Mouse (Mus musculus) liver, embryonic 12.5 days (tissue): Measurements from ENCODE around the gene Fam8a1. TPM values are rescaled to one million over a fixed set of nuclear protein-coding genes. Genes with fewer than 3 reads are reported as not detected.
A peak's percentile ranks its signal among the peaks of the same experiment; 100 is the strongest.

Source experiments
- ATAC-seq: fragments of 200-750 bp; cut with Nextera tagmentation; 2 replicates; pipeline ENCODE4 v1.8.0; 2017; ENCODE audit warnings: moderate number of reproducible peaks, mild to moderate bottlenecking, moderate library complexity
- H3K27ac ChIP-seq: fragments of 300-500 bp; sonication (generic); 2 replicates; pipeline ENCODE4 v1.5.1; 2016; ENCODE audit warnings: mild to moderate bottlenecking
- H3K27me3 ChIP-seq: fragments of 300-500 bp; sonication (generic); replicated peaks from 2 replicates; pipeline ENCODE4 v1.6.1; 2016; ENCODE audit warnings: mild to moderate bottlenecking, moderate library complexity
- H3K36me3 ChIP-seq: fragments of 300-500 bp; sonication (generic); 2 replicates; pipeline ENCODE4 v1.6.1; 2016; ENCODE audit warnings: mild to moderate bottlenecking, moderate library complexity
- H3K4me1 ChIP-seq: fragments of 300-500 bp; sonication (generic); 2 replicates; pipeline ENCODE4 v1.6.1; 2016
- H3K4me2 ChIP-seq: fragments of 300-500 bp; sonication (generic); 2 replicates; pipeline ENCODE4 v1.6.1; 2016; ENCODE audit warnings: mild to moderate bottlenecking, moderate library complexity
- H3K4me3 ChIP-seq: fragments of 300-500 bp; sonication (generic); 2 replicates; pipeline ENCODE4 v1.5.1; 2016; ENCODE audit warnings: mild to moderate bottlenecking, moderate library complexity
- H3K9ac ChIP-seq: fragments of 300-500 bp; sonication (generic); 2 replicates; pipeline ENCODE4 v1.6.1; 2016; ENCODE audit warnings: mild to moderate bottlenecking, moderate library complexity
- H3K9me3 ChIP-seq: fragments of 300-500 bp; sonication (generic); replicated peaks from 2 replicates; pipeline ENCODE4 v1.6.1; 2016; ENCODE audit warnings: mild to moderate bottlenecking, moderate library complexity
- WGBS: fragments of 180-500 bp; shearing (Covaris S2); methylation state at CpG from one replicate; pipeline ENCODE4 v1.1.7; 2016; ENCODE audit not compliant: insufficient replicate concordance; 5-methylcytosine and 5-hydroxymethylcytosine counted together
- polyA plus RNA-seq: library from polyadenylated mRNA; unstranded; fragments of >200 nt; fragmentation: Nextera tagmentation; extraction: Ambion mirVana; gene quantifications from 2 replicates; pipeline ENCODE4 v1.2.1, GENCODE M21; 2016

Fam8a1 gene
- polyA plus RNA-seq, 1 experiment from 2014 or later = 7.0 TPM

DNA sequence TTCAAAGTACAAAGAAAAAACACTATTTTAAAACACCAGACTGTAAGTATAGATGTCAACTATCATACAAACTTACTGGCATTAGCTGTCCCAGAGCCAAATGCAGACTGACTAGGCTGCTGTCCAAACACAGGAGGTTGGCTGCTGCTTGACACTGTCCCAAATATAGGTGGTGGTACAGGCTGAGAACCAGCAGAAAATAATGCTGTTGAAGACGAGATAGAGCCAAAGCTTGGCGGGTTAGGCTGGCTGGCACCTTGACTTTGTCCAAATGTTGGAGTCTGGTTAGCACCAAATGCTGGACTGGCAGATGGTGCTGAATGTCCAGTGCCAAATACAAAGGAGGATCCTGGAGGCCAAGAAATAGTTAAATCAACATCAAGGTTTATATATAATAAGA is 13.6 kb downstream of the Fam8a1 start:
- H3K27ac ChIP-seq = no peak overlapping the region
- 81% methylated on average over 2 of the region's 2 CpGs for WGBS
- H3K4me1 ChIP-seq = no peaks in the 10 kb centered on the region

DNA sequence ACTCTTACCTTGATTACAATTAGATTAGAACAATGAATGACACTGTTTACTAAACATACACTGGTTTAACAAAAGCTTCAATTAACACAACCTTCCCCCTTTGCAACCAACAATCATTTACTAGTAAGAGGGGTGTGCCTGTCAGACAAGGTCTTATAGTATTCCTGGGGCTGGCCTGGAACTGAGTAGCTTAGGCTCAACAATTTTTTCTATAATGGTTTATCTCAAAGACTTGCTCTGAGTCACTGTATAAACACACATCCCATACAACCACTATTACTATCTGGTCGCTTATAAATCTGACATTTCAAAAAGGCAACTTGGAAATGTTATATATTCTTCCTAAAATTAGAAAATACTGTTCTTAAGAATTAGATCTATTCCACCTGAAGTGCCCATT is 14.0 kb downstream of the Fam8a1 start:
- ATAC-seq = no peak
- no peak overlapping the region for H3K4me3 ChIP-seq
- H3K9ac ChIP-seq = no peak overlapping the region
- H3K27me3 ChIP-seq = no peaks in the 10 kb centered on the region
- H3K4me2 ChIP-seq = no peak overlapping the region
- H3K36me3 ChIP-seq = peaks cover 92% of the 10 kb centered on the region
- H3K27ac ChIP-seq = no peak overlapping the region
- H3K4me1 ChIP-seq = no peaks in the 10 kb centered on the region
- H3K9me3 ChIP-seq = no peaks in the 10 kb centered on the region
- WGBS = 86% methylated on average over 1 of the region's 1 CpGs

More for the DNA sequence above, 13.6 kb downstream of the Fam8a1 start:
- ATAC-seq = no peak
- no peak overlapping the region for H3K4me2 ChIP-seq
- H3K9ac ChIP-seq = no peak overlapping the region
- H3K36me3 ChIP-seq = peaks cover 92% of the 10 kb centered on the region
- no peak overlapping the region for H3K4me3 ChIP-seq
- H3K9me3 ChIP-seq = no peaks in the 10 kb centered on the region
- no peaks in the 10 kb centered on the region for H3K27me3 ChIP-seq

DNA sequence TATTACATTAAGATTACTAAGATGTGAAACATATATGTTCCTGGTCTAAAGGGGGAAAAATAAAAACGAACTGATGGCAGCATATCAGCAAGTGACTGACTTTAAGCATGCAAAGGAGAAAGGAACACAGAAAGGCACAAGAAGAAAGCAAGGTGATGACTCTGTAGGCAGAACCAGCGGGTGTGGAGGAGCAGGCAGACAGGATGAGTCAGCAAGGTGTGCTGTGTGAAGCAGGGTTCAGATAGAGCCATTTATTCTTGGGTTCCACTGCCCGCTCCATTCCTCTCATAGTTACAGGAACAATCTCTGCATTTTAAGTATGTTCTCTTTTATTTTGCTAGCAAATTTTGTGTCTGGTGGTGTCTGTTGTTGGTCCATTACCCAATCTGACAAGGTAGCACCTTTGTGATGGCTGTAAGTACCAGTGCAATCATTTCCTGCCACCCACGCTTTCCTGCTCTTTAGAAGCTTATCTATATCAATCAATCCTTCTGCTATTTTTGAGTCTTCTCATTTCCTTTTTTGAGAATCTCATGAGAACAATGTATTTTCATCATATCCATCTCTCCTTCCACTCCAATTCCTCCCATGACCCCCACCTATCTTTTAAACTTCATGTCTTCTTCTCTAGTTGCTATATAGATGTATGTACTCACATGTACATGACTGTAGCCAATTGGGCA is 21.4 kb downstream of the Fam8a1 start:
- H3K9ac ChIP-seq = no peak overlapping the region
- H3K4me3 ChIP-seq = no peak overlapping the region
- H3K4me1 ChIP-seq = peaks cover 9% of the 10 kb centered on the region; the same call in 1 of the 2 replicates
- H3K36me3 ChIP-seq = peaks cover 94% of the 10 kb centered on the region
- no peak for ATAC-seq
- WGBS = 70% methylated on average over 4 of the region's 4 CpGs
- no peak overlapping the region for H3K27ac ChIP-seq
- no peak overlapping the region for H3K4me2 ChIP-seq
- H3K27me3 ChIP-seq = no peaks in the 10 kb centered on the region
- H3K9me3 ChIP-seq = no peaks in the 10 kb centered on the region

DNA sequence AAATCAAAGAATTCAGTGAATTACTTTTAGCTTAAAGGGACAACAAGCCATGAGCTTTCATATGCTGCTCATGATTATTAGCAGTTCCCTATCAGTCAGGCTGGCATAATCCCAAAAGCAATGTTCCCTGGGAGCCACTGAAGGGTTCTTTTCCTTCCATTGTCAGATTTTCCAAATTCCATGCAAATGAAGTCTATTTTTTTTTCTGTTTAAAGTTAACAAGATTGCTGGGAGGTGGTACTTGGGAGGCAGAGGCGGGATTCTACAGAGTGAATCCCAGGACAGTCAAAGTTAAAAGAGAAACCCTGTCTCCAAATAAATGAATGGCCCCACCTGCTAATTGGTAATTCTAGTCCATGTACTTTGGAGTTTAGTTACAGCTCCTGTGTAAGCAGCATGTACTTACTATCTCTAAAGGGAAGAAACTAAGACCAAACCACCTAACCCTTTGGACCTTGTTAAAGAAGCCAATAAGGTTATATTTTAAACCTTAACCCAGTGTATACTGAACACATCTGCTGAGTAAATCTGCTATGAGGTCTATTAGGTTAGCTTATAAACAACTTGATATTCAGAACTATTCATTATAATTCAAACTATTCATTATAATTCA is 26.1 kb downstream of the Fam8a1 start:
- ATAC-seq = no peak
- Histone ChIP-seq H3K27me3 (no peaks in the 10 kb centered on the region), H3K27ac (no peak overlapping the region), H3K4me2 (no peak overlapping the region), H3K4me3 (no peak overlapping the region), H3K9ac (no peak overlapping the region), H3K9me3 (no peaks in the 10 kb centered on the region), H3K36me3 (peaks cover 84% of the 10 kb centered on the region), H3K4me1 (peaks cover 9% of the 10 kb centered on the region; the same call in 1 of the 2 replicates)
- WGBS = 70% methylated on average over 1 of the region's 1 CpGs

DNA sequence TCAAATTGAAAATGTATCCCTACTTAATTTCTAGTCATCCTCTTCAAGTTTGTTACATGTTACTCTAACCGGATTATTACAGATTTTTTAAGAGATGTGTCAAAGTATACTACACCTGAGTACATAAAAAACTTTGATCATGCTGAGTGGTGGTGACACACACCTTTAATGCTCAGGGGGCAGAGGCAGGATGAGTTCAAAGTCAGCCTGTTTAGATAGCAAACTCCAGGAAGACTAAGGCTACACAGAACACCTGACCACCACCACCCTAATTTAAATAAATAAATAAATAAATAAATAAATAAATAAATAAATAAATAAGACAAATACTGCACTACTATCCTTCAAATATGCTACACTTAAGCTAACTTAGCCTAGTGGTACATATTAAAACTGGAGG is 26.6 kb downstream of the Fam8a1 start:
- Histone ChIP-seq H3K36me3 (peaks cover 82% of the 10 kb centered on the region), H3K9me3 (no peaks in the 10 kb centered on the region), H3K27ac (no peak overlapping the region), H3K4me3 (no peak overlapping the region), H3K4me2 (no peak overlapping the region), H3K27me3 (no peaks in the 10 kb centered on the region), H3K4me1 (peaks cover 4% of the 10 kb centered on the region; the same call in 1 of the 2 replicates), H3K9ac (no peak overlapping the region)
- no peak for ATAC-seq
- WGBS = 90% methylated on average over 1 of the region's 1 CpGs

DNA sequence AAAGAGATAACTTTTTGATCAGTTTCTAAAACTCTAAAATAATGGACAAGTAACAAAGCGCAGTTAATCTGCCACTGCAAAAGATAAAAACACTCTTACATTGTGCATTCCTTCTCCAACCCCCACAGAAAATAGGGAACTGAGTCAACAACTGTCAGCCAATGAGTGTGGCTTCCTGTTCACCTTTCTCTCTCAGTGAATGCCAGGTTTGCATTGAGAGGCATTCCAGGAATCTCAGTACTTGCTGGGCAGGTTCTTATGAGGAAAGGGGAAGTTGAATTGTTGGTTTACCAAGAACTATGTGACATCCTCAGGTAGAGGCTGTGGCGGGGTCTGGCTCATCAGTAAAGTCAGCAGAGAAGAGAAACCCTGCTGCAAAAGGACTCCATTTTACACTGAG is 27.5 kb downstream of the Fam8a1 start:
- ATAC-seq = no peak
- Histone ChIP-seq H3K27me3 (no peaks in the 10 kb centered on the region), H3K4me2 (no peak overlapping the region), H3K36me3 (peaks cover 82% of the 10 kb centered on the region), H3K9me3 (no peaks in the 10 kb centered on the region), H3K27ac (no peak overlapping the region), H3K9ac (no peak overlapping the region), H3K4me1 (no peaks in the 10 kb centered on the region), H3K4me3 (no peak overlapping the region)
- WGBS = 85% methylated on average over 2 of the region's 2 CpGs

DNA sequence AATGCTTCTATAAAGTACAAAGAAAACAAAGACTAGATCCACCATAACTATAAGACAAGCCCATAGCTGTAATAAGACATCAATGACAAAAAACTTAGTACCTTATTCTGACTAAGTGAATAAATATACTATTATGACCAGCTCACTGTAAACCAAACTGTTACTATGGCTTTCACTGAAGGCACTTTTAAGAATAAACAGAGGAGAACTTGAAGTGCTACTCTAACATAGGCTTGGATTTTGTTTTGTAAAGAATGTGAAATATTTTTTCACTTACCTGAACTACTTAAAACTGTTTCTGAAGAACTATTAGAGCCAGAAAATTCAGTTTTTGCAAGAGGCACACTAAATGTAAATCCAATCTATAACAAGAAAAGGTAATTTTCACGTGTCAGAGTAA is 30.1 kb downstream of the Fam8a1 start:
- Histone ChIP-seq H3K9me3 (no peaks in the 10 kb centered on the region), H3K27me3 (no peaks in the 10 kb centered on the region), H3K4me1 (no peaks in the 10 kb centered on the region), H3K9ac (no peak overlapping the region), H3K4me3 (no peak overlapping the region), H3K27ac (no peak overlapping the region), H3K4me2 (no peak overlapping the region), H3K36me3 (peaks cover 83% of the 10 kb centered on the region)
- WGBS = 86% methylated on average over 1 of the region's 1 CpGs
- no peak for ATAC-seq

DNA sequence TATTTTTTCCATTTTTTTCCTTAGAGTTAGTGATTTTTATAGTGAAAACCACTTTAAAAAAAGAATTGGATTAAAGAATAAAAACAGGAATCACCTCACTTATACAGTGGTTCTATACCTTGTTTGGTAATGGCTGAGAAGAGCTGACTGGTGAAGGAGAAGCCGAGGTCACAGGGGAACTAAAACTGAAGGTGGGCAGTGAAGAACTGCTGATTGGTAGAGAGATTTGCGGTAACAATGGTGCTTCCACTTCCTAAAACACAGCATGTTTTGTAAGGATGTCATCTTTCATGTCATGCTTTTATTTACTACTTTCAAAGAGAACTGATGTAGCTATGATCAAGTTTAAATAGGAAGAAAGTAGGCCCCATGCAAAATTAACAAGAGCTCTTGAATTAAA is 32.2 kb downstream of the Fam8a1 start:
- H3K27me3 ChIP-seq = no peaks in the 10 kb centered on the region
- H3K27ac ChIP-seq = no peak overlapping the region
- H3K9ac ChIP-seq = no peak overlapping the region
- no peaks in the 10 kb centered on the region for H3K9me3 ChIP-seq
- H3K4me2 ChIP-seq = no peak overlapping the region
- H3K4me3 ChIP-seq = no peak overlapping the region
- H3K36me3 ChIP-seq = peaks cover 79% of the 10 kb centered on the region
- WGBS = 79% methylated on average over 2 of the region's 2 CpGs
- ATAC-seq = no peak
- no peaks in the 10 kb centered on the region for H3K4me1 ChIP-seq

DNA sequence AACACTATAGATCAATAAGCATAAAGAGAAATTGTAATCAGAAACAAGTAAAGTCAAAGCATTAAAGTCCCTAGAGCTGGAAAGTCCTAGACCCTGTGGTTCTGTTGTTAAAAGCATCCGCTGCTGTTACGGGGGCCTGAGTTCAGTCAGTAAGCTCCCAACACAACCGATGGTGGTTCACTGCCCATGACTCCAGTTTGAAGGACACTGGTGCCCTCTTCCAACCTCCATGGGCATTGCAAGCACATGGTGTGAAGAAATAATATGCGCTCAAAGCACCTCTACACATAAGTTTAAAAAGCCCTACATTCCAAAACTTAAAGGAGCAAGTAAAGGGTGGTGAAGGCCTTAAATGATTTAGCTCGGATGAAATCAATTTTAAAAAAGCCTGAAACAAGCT is 33.8 kb downstream of the Fam8a1 start:
- H3K4me3 ChIP-seq = no peak overlapping the region
- no peak for ATAC-seq
- no peak overlapping the region for H3K4me2 ChIP-seq
- WGBS = 83% methylated on average over 5 of the region's 5 CpGs
- H3K4me1 ChIP-seq = no peaks in the 10 kb centered on the region
- no peaks in the 10 kb centered on the region for H3K27me3 ChIP-seq
- H3K9ac ChIP-seq = no peak overlapping the region
- peaks cover 79% of the 10 kb centered on the region for H3K36me3 ChIP-seq
- no peaks in the 10 kb centered on the region for H3K9me3 ChIP-seq
- no peak overlapping the region for H3K27ac ChIP-seq

DNA sequence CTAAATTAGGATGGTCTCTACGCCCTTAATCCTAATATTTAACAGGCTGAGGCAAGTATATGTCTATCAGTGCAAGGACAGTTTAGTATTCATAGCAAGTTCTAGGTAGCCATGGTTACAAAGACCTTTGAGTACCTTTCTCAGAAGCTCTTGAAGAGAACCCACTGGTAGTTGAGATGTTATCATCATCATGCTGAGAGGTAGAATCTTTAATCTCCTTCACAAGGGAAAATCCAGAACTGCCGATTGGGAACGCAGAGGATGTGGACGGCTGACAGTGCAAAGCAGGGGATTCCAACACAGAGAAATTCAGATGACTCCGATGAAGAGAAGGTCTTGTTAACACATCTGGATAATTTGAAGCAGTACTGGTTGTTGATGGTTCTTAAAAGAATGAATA is 44.2 kb downstream of the Fam8a1 start:
- WGBS = 93% methylated on average over 5 of the region's 5 CpGs
- no peaks in the 10 kb centered on the region for H3K27me3 ChIP-seq
- H3K9ac ChIP-seq = no peak overlapping the region
- no peak overlapping the region for H3K4me3 ChIP-seq
- peaks cover 29% of the 10 kb centered on the region for H3K4me1 ChIP-seq
- H3K9me3 ChIP-seq = no peaks in the 10 kb centered on the region
- H3K36me3 ChIP-seq = peaks cover 83% of the 10 kb centered on the region
- ATAC-seq = no peak
- no peak overlapping the region for H3K4me2 ChIP-seq
- H3K27ac ChIP-seq = no peak overlapping the region

DNA sequence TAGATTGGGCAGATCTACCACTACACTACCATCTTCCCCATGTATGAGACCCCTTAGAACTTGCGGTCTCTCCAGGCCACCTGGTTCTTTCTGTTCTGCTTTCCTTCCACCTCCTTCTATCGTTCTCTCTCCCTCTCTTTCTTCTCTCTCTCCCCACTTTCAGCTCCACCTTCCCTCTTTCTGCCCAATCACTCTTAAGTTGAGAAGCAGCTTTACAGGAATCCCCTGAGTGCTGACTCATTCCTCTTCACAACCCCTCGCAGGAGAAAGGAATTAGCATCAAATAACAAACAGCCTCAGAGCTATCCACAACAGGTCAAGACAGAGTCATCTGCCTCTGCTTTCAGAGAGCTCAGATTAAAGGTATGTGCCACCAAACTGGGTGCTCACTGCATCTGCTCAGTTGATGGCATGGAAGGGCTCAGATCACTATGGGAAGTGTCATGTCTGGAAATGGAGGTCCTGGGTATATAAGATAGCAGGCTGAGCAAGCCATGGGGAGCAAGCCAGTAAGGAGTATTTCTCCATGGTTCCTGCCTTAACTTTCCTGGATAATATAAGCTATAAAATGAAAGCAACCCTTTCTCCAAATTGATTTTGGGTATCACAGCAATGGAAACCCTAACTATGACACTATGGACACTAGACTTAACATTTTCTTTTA is 46.8 kb downstream of the Fam8a1 start:
- Histone ChIP-seq H3K9ac (0 out of 2 replicates have a peak overlapping the region, but pooled peaks have one; percentile 10), H3K36me3 (peaks cover 68% of the 10 kb centered on the region), H3K4me1 (peaks cover 49% of the 10 kb centered on the region), H3K9me3 (no peaks in the 10 kb centered on the region), H3K27me3 (no peaks in the 10 kb centered on the region), H3K4me2 (peak overlapping the region; percentile 34), H3K27ac (peak overlapping the region; percentile 81), H3K4me3 (no peak overlapping the region)
- WGBS = 44% methylated on average over 3 of the region's 3 CpGs
- peak; percentile 81 for ATAC-seq

DNA sequence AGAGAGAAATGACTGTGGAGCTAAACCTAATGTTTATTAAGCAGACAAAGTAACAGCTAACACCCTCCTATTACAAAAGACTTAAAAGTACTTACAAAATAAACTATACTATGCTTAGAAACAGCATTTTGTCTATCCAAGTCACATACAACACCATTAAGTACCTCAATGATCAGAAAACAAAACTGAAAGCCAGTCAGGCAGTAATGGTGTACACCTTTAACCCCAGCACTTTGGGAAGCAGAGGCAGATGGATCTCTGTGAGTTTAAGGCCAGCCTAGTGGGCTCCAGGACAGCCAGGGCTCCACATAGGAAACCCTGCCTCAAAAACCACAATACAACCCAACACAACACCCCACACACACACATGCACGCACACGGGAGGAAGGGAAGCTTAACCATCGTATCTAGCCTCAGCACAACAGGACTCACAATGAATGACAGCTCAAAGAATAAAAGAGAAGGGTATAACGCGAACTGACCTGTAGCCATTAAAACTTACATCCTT is 49.6 kb downstream of the Fam8a1 start:
- ATAC-seq = no peak
- peaks cover 72% of the 10 kb centered on the region for H3K4me1 ChIP-seq
- no peaks in the 10 kb centered on the region for H3K27me3 ChIP-seq
- no peaks in the 10 kb centered on the region for H3K9me3 ChIP-seq
- WGBS = 58% methylated on average over 5 of the region's 5 CpGs
- H3K27ac ChIP-seq = no peak overlapping the region
- no peak overlapping the region for H3K4me2 ChIP-seq
- H3K9ac ChIP-seq = no peak overlapping the region
- H3K4me3 ChIP-seq = no peak overlapping the region
- peaks cover 43% of the 10 kb centered on the region for H3K36me3 ChIP-seq
